In the genomic region with DNA sequence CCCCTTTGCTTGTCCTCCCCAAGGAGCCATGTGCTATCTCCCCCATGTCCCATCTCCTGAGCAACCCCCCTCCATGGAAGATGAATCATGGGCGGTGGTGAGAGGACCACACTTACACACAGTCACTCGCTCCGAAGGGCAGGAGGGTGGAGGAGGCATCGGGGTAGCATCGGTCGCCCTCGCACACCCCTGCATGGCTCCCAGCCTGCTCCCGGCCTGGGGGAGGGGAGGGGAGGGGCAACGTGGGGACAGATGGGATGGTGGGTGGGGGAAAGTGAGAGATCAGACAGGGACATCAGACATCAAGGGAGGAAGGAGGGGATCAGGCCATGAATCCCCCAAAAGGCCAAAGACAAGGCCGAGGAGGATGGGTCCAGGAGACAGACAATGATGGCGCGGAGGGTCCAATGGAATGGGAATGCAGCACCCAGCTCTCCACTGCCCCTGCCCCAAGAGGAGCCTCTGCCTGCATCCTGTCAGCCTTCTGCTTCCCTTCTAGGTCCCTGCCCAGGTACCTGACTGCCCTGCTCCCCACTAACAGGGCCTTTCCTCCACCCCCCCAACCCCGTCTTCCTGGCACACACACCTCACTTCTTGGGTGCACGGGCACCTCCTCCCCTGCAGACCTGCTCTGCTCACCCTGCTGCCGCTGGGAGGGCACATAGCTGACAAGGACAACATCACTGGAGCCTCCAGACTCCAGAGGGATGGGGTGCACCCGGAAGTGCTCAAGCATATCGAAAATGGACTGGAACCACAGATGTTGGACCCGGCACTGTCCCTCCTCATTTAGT, we compare ENCODE assay signal across 12 mouse cellular contexts. TPM values are rescaled to one million over a fixed set of nuclear protein-coding genes. Genes with fewer than 3 reads are reported as not detected.
"Had no signal": no experiment of that assay in that cellular context is flagged by ENCODE, and none has a peak within 500 bp of the region (broad histone marks: within the 10 kb centered on the region; RNA-seq: fewer than 3 reads in every experiment).

No protein-coding gene starts in this region.

- H3K4me3 ChIP-seq: left cerebral cortex, adult 2 months; limb, embryonic 12.5 days; limb, embryonic 15.5 days; neural tube, embryonic 13.5 days had no signal

- H3K27ac ChIP-seq: left cerebral cortex, adult 2 months; limb, embryonic 12.5 days; limb, embryonic 15.5 days; liver, embryonic 14.5 days; macrophage; neural tube, embryonic 13.5 days had no signal

- H3K27me3 ChIP-seq: limb, embryonic 15.5 days; neural tube, embryonic 13.5 days had no signal

- H3K4me2 ChIP-seq: limb, embryonic 12.5 days; limb, embryonic 15.5 days; liver, embryonic 11.5 days; lung, embryonic 14.5 days; midbrain, embryonic 11.5 days; neural tube, embryonic 13.5 days had no signal

- H3K9ac ChIP-seq: limb, embryonic 12.5 days; limb, embryonic 15.5 days; liver, embryonic 14.5 days; liver, postnatal 0 days; lung, embryonic 14.5 days; neural tube, embryonic 13.5 days had no signal

- DNase-seq: layer of hippocampus, postnatal 36 days had no signal

- ATAC-seq: lung, postnatal 0 days had no signal

- H3K9me3 ChIP-seq: limb, embryonic 12.5 days; limb, embryonic 15.5 days; neural tube, embryonic 13.5 days had no signal

RNA-seq across cellular contexts. Expression of a gene that starts 5.1 kb away (rescaled TPM):
- polyA plus RNA-seq: lung, embryonic 14.5 days; macrophage had no signal
